Mouse (Mus musculus) thymus, postnatal 4 days (tissue): ENCODE measurements at regions not wholly inside any gene's neighbourhood (a gene's known extent, or its start where the extent isn't known, plus 50 kb on each side); places are given as distances from the start of the nearest gene placed in this dataset.

Experiments used
- DNase-seq: peaks from one replicate; pipeline ENCODE4 v3.0.0; 2021

GRCm38 (mm10) chr8:41648276-41648675 is 231.4 kb upstream of the Frg1 start:
- no peak for DNase-seq

GRCm38 (mm10) chr8:41644626-41645025 is 227.8 kb upstream of the Frg1 start:
- no peak for DNase-seq

- DNase-seq, result no peak
Measured at GRCm38 (mm10) chr8:41623841-41624240, 207.0 kb upstream of the Frg1 start.

GRCm38 (mm10) chr8:41600255-41600654 is 183.4 kb upstream of the Frg1 start:
- no peak for DNase-seq

GRCm38 (mm10) chr8:41594446-41594845 is 177.6 kb upstream of the Frg1 start:
- no peak for DNase-seq

- no peak for DNase-seq
Measured at GRCm38 (mm10) chr8:41593666-41594042, 176.8 kb upstream of the Frg1 start.

- DNase-seq, result no peak
Measured at GRCm38 (mm10) chr8:41592741-41593665, 176.1 kb upstream of the Frg1 start.

- no peak for DNase-seq
Measured at GRCm38 (mm10) chr8:41592174-41592573, 175.3 kb upstream of the Frg1 start.

GRCm38 (mm10) chr8:41588157-41588556 is 171.3 kb upstream of the Frg1 start:
- DNase-seq, result no peak

GRCm38 (mm10) chr8:41573027-41573885 is 156.4 kb upstream of the Frg1 start:
- DNase-seq, result peak; percentile 55

GRCm38 (mm10) chr8:41570566-41570965 is 153.7 kb upstream of the Frg1 start:
- no peak for DNase-seq

GRCm38 (mm10) chr8:41561995-41562394 is 145.1 kb upstream of the Frg1 start:
- DNase-seq, result no peak

- DNase-seq, result no peak
Measured at GRCm38 (mm10) chr8:41556819-41557218, 139.9 kb upstream of the Frg1 start.

- DNase-seq, result no peak
Measured at GRCm38 (mm10) chr8:41552747-41553534, 136.1 kb upstream of the Frg1 start.

GRCm38 (mm10) chr8:41551925-41552414 is 135.1 kb upstream of the Frg1 start:
- DNase-seq, result no peak

- no peak for DNase-seq
Measured at GRCm38 (mm10) chr8:41550095-41550420, 133.2 kb upstream of the Frg1 start.

- no peak for DNase-seq
Measured at GRCm38 (mm10) chr8:41549220-41550094, 132.6 kb upstream of the Frg1 start.

- no peak for DNase-seq
Measured at GRCm38 (mm10) chr8:41547730-41548368, 131.0 kb upstream of the Frg1 start.

- DNase-seq, result no peak
Measured at GRCm38 (mm10) chr8:41532212-41532611, 115.3 kb upstream of the Frg1 start.

- DNase-seq, result no peak
Measured at GRCm38 (mm10) chr8:41529581-41529980, 112.7 kb upstream of the Frg1 start.

- DNase-seq, result no peak
Measured at GRCm38 (mm10) chr8:41526283-41526682, 109.4 kb upstream of the Frg1 start.
